Mouse (Mus musculus) midbrain, embryonic 10.5 days (tissue): ENCODE results near the gene Slc6a3. TPM values are rescaled to one million over a fixed set of nuclear protein-coding genes. Genes with fewer than 3 reads are reported as not detected.

Experiments used
- DNase-seq: peaks from one replicate; pipeline ENCODE4 v3.0.0-alpha.2; 2017; ENCODE audit warnings: low spot score
- H3K27ac ChIP-seq: fragments of 300-500 bp; sonication (generic); replicated peaks from 2 replicates; pipeline ENCODE4 v1.5.1; 2016; ENCODE audit warnings: mild to moderate bottlenecking
- H3K27me3 ChIP-seq: fragments of 300-500 bp; sonication (generic); 2 replicates; pipeline ENCODE4 v1.6.1; 2016; ENCODE audit warnings: low read depth, mild to moderate bottlenecking; ENCODE audit not compliant: poor library complexity, severe bottlenecking
- H3K36me3 ChIP-seq: fragments of 300-500 bp; sonication (generic); 2 replicates; pipeline ENCODE4 v1.6.1; 2016; ENCODE audit warnings: mild to moderate bottlenecking, moderate library complexity
- H3K4me1 ChIP-seq: fragments of 300-500 bp; sonication (generic); 2 replicates; pipeline ENCODE4 v1.6.1; 2016
- H3K4me3 ChIP-seq: fragments of 300-500 bp; sonication (generic); 2 replicates; pipeline ENCODE4 v1.5.1; 2016; ENCODE audit warnings: mild to moderate bottlenecking, moderate library complexity
- H3K9me3 ChIP-seq: fragments of 300-500 bp; sonication (generic); replicated peaks from 2 replicates; pipeline ENCODE4 v1.6.1; 2016; ENCODE audit warnings: mild to moderate bottlenecking
- WGBS: fragments of 180-500 bp; shearing (Covaris S2); methylation state at CpG from one replicate; pipeline ENCODE4 v1.1.7; 2016; 5-methylcytosine and 5-hydroxymethylcytosine counted together
- polyA plus RNA-seq: library from polyadenylated mRNA; unstranded; fragments of >200 nt; fragmentation: Nextera tagmentation; extraction: Ambion mirVana; gene quantifications from 2 replicates; pipeline ENCODE4 v1.2.1, GENCODE M21; 2016

Slc6a3 gene
- 0.10 and 0.11 TPM in 2 replicates for polyA plus RNA-seq

GRCm38 (mm10) chr13:73536403-73536821 is at the start of gene Slc6a3:
Slc6a3 (plus strand) TSS chr13:73536747.
- H3K27me3 ChIP-seq, result peaks cover 58% of the 10 kb centered on the region
- H3K4me3 ChIP-seq, result peak within 1 kb of the TSS; percentile 60
- H3K9me3 ChIP-seq, result no peaks in the 10 kb centered on the region
- H3K4me1 ChIP-seq, result peaks cover 12% of the 10 kb centered on the region
- H3K36me3 ChIP-seq, result no peaks in the 10 kb centered on the region
- peak; percentile 50 for DNase-seq
- no peak within 1 kb of the TSS for H3K27ac ChIP-seq
- WGBS, result under 1% methylated on average over 26 of the region's 26 CpGs

GRCm38 (mm10) chr13:73488105-73488504 is 48.4 kb upstream of the Slc6a3 start:
- no peak overlapping the region for H3K4me3 ChIP-seq
- no peak for DNase-seq
- H3K9me3 ChIP-seq, result 0 out of 2 replicates have a peak, but pooled peaks cover 11% of the 10 kb centered on the region
- no peaks in the 10 kb centered on the region for H3K27me3 ChIP-seq
- peaks cover 97% of the 10 kb centered on the region for H3K36me3 ChIP-seq
- no peaks in the 10 kb centered on the region for H3K4me1 ChIP-seq
- WGBS, result 78% methylated on average over 3 of the region's 3 CpGs
- H3K27ac ChIP-seq, result no peak overlapping the region

- DNase-seq, result no peak
- H3K27ac ChIP-seq, result no peak overlapping the region
- WGBS, result 92% methylated on average over 9 of the region's 9 CpGs
- H3K4me3 ChIP-seq, result no peak overlapping the region
- H3K36me3 ChIP-seq, result peaks cover 95% of the 10 kb centered on the region
- H3K9me3 ChIP-seq, result 0 out of 2 replicates have a peak, but pooled peaks cover 11% of the 10 kb centered on the region
- H3K4me1 ChIP-seq, result no peaks in the 10 kb centered on the region
- H3K27me3 ChIP-seq, result no peaks in the 10 kb centered on the region
Observed at GRCm38 (mm10) chr13:73488707-73489106, 47.8 kb upstream of the Slc6a3 start.

DNA sequence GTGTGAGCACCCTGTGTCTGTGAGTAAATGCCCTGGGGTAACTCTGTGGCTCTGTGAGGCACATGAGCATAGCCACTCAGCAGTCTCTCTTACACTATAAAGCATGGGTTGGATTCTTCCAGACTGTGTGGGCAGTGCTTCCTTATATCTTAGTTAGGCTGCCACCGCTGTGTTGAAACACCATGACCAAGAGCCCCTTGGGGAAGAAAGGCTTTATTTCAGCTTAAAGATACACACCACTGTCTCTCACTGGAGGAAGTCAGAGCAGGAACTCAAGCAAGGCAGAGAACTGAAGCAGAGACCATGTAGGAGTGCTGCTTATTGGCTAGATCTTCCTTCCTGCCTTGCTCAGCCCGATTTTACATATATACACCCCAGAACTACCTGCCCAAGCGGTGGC is 46.6 kb upstream of the Slc6a3 start:
- H3K27ac ChIP-seq, result no peak overlapping the region
- H3K4me1 ChIP-seq, result no peaks in the 10 kb centered on the region
- 91% methylated on average over 3 of the region's 3 CpGs for WGBS
- H3K36me3 ChIP-seq, result peaks cover 95% of the 10 kb centered on the region
- H3K27me3 ChIP-seq, result no peaks in the 10 kb centered on the region
- no peak for DNase-seq
- no peak overlapping the region for H3K4me3 ChIP-seq
- 0 out of 2 replicates have a peak, but pooled peaks cover 11% of the 10 kb centered on the region for H3K9me3 ChIP-seq

- DNase-seq, result no peak
- no peaks in the 10 kb centered on the region for H3K27me3 ChIP-seq
- no peak overlapping the region for H3K27ac ChIP-seq
- 0 out of 2 replicates have a peak, but pooled peaks cover 11% of the 10 kb centered on the region for H3K9me3 ChIP-seq
- no peak overlapping the region for H3K4me3 ChIP-seq
- H3K36me3 ChIP-seq, result peaks cover 95% of the 10 kb centered on the region
- WGBS, result 94% methylated on average over 8 of the region's 8 CpGs
- H3K4me1 ChIP-seq, result no peaks in the 10 kb centered on the region
Observed at GRCm38 (mm10) chr13:73490564-73491170, 45.9 kb upstream of the Slc6a3 start.

- Histone ChIP-seq H3K4me3 (no peak overlapping the region), H3K36me3 (peaks cover 97% of the 10 kb centered on the region), H3K9me3 (no peaks in the 10 kb centered on the region), H3K27ac (no peak overlapping the region), H3K4me1 (no peaks in the 10 kb centered on the region), H3K27me3 (no peaks in the 10 kb centered on the region)
- WGBS, result 95% methylated on average over 4 of the region's 4 CpGs
- no peak for DNase-seq
Observed at GRCm38 (mm10) chr13:73493183-73493582, 43.4 kb upstream of the Slc6a3 start.

- H3K36me3 ChIP-seq, result peaks cover 98% of the 10 kb centered on the region
- 94% methylated on average over 9 of the region's 9 CpGs for WGBS
- no peaks in the 10 kb centered on the region for H3K9me3 ChIP-seq
Observed at GRCm38 (mm10) chr13:73494528-73494927, 42.0 kb upstream of the Slc6a3 start.

GRCm38 (mm10) chr13:73496137-73496536 is 40.4 kb upstream of the Slc6a3 start:
- Histone ChIP-seq H3K4me1 (no peaks in the 10 kb centered on the region), H3K27me3 (no peaks in the 10 kb centered on the region), H3K27ac (no peak overlapping the region), H3K36me3 (peaks cover 98% of the 10 kb centered on the region), H3K9me3 (no peaks in the 10 kb centered on the region), H3K4me3 (no peak overlapping the region)
- DNase-seq, result no peak
- whole genome bisulfite sequencing, result 77% methylated on average over 2 of the region's 2 CpGs

More at GRCm38 (mm10) chr13:73494528-73494927, 42.0 kb upstream of the Slc6a3 start:
- no peak for DNase-seq
- no peaks in the 10 kb centered on the region for H3K27me3 ChIP-seq
- H3K4me3 ChIP-seq, result no peak overlapping the region
- H3K27ac ChIP-seq, result no peak overlapping the region
- no peaks in the 10 kb centered on the region for H3K4me1 ChIP-seq

DNA sequence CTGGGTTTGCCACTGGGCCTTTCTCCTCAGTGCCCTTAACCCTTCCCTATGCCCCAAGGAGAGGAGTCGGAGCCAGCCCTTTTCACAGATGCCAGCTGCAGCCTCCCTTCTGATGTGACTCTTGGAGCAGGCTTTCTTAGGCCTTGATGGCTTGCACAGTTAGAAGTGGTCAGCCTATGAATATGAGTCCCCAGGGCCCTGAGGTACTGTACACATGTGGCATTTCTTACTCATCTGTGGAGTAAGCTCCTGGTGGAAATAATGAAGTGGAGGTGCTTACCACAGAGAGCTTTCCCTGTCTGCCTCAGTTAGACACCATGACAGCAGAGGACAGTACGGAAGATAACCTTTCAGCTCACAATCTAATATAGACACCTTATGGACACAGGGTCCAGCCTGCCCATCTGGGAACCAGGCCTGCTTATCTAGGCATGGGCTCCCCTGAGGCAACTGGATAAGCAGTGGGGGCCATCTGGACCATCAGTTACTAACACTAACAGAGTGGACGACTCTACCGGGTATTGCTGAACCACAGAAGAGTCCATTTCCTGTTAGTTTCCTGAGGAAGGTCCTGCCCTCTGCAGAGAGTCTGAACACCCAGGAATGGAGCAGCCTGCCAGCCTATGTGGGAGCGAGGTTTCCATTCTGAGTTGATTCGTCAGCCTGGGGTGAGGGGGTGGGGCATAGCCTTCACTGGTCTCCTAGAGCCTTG is 36.5 kb upstream of the Slc6a3 start:
- Histone ChIP-seq H3K36me3 (peaks cover 86% of the 10 kb centered on the region), H3K27ac (0 out of 2 replicates have a peak overlapping the region, but pooled peaks have one; percentile 0), H3K4me3 (no peak overlapping the region), H3K9me3 (no peaks in the 10 kb centered on the region), H3K4me1 (no peaks in the 10 kb centered on the region), H3K27me3 (no peaks in the 10 kb centered on the region)
- 83% methylated on average over 6 of the region's 6 CpGs for WGBS
- no peak for DNase-seq

DNA sequence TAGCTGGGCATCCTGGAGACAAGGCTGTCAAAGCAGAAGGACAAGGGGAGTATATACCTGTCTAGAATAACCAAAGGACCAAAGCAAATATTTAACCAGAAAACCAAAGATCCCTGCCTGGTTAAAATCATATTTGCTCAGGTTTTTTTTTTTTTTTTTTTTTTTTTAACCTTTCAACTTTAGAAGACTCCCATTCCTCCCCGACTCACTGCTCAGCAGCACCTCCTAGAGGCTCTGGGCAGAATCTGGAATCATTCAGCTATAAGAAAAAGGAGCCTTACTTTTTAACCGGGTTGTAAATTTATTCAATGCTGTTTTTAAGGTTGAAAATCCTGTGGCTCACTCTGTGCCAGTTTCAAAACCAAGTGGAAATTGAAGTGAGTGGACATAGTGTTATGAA is 33.8 kb upstream of the Slc6a3 start:
- 67% methylated on average over 2 of the region's 2 CpGs for WGBS
- H3K4me1 ChIP-seq, result no peaks in the 10 kb centered on the region
- no peak overlapping the region for H3K27ac ChIP-seq
- H3K4me3 ChIP-seq, result no peak overlapping the region
- peaks cover 85% of the 10 kb centered on the region for H3K36me3 ChIP-seq
- H3K27me3 ChIP-seq, result no peaks in the 10 kb centered on the region
- H3K9me3 ChIP-seq, result no peaks in the 10 kb centered on the region
- no peak for DNase-seq

GRCm38 (mm10) chr13:73505686-73506467 is 30.7 kb upstream of the Slc6a3 start:
- H3K4me3 ChIP-seq, result no peak overlapping the region
- peak; percentile 69 for DNase-seq
- peaks cover 83% of the 10 kb centered on the region for H3K36me3 ChIP-seq
- no peaks in the 10 kb centered on the region for H3K27me3 ChIP-seq
- no peaks in the 10 kb centered on the region for H3K4me1 ChIP-seq
- 68% methylated on average over 7 of the region's 7 CpGs for WGBS
- H3K27ac ChIP-seq, result no peak overlapping the region
- H3K9me3 ChIP-seq, result no peaks in the 10 kb centered on the region

DNA sequence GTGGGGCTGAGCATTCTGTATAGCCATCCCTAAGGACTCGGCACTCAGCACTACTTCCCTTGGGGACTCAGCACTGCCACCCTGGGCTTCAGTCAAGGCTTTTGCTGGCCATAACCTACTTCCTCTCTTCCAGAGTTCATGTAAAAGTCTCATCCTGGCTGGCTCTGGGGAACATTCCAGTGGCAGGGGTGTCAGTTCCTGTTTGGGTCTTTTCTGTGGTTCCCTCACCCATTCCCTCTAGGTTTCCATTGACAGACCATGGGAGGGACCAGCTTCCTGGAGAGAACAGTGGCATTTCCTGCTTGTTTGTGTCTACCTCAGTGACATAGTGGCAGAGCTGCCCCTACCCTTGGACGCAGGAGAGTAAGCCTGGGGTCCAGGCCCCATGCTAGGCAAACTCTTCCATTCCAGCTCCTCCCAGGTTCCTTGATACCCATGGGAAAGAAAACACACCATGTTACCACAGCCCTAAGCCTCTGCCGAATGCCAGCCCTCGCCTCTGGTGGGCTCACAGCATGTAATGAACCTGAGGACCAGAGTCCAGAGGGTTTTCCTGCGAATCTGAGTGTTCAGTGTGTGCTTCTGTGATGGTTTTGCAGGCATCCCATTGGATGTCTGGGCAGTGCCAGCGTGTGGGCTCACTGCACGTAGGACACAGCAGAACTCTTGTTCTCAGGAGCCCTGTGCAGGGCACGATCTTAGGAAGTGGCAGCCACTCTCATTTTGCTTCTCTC is 27.6 kb upstream of the Slc6a3 start:
- Histone ChIP-seq H3K9me3 (no peaks in the 10 kb centered on the region), H3K27me3 (no peaks in the 10 kb centered on the region), H3K27ac (no peak overlapping the region), H3K36me3 (peaks cover 92% of the 10 kb centered on the region), H3K4me1 (no peaks in the 10 kb centered on the region), H3K4me3 (no peak overlapping the region)
- 88% methylated on average over 8 of the region's 8 CpGs for WGBS
- no peak for DNase-seq
